Mouse (Mus musculus): Measurements from ENCODE around the gene Rtn4ip1. TPM values are rescaled to one million over a fixed set of nuclear protein-coding genes. Genes with fewer than 3 reads are reported as not detected.

The Rtn4ip1 gene
- polyA plus RNA-seq, 1 experiment from 2014 or later, result 15.8 TPM

DNA sequence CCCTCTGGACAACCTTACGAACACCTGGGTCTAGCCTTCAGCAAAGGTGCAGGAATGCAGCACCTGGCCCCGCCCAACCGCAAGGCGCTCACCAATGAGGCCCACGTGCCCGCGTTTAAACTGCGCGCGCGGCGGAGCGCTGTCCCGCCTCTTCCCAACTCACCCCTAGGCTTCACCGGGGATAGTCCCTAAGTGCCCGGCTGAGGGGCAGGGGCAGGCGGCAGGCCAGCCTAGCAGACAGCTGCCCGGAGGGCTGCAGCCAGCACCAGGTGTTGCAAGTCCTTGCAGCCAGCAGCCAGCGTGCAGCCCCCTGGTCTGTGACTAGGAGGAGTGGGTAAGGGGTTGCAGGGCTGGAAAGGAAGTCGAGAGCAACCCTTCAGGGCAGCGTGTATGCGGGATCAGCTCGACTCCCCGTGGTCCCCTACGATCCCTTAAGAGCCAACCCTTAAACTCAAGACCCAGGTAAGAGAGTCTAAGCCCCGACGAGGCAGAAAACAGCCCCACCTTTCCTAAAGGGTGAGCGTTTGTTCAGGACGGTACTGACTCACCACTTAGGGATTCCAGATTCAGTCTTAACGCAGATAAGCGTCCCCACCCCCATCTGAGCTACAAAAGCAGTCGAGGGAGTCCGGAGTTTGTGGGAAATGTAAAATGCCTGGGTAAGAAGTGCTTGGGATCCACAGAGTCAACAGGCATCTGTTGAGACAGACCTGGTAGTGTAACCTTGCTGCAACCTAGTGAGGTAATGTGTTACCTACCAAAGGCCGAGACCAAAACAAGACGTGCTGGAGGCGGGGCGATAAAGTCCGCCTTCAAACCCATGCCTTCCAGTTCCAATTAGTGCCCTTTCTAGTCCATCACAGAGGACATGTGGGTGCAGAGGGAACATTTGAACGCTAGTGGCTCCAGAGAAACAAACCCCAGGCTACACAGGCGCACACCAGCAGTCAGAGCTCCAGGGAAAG is 104.4 kb downstream of the Rtn4ip1 start:
- Histone ChIP-seq H3K36me3 (no peaks in the 10 kb centered on the region), H3K4me2 (peak overlapping the region; percentile 69), H3K27ac (replicated peaks) (no peak overlapping the region), H3K4me3 (peak overlapping the region; percentile 33), H3K9me3 (no peaks in the 10 kb centered on the region), H3K9ac (no peak overlapping the region), H3K27me3 (peaks cover 65% of the 10 kb centered on the region), H3K4me1 (replicated peaks) (peaks cover 27% of the 10 kb centered on the region)
- 3% methylated on average over 40 of the region's 40 CpGs for WGBS
- peak; percentile 43; the same call in 1 of the 2 replicates for ATAC-seq (ENCODE audit: low FRiP score, low read depth)

Other genes starting within 250 kb of the Rtn4ip1 start
- gene Qrsl1, start 62 bp upstream of the Rtn4ip1 start, polyA plus RNA-seq (2015; fragmentation: Nextera tagmentation; extraction: Ambion mirVana), result 21.6 and 23.5 TPM in 2 replicates
- 0.21 and 0.31 TPM in 2 replicates for gene Crybg1, start 247.0 kb downstream of the Rtn4ip1 start, polyA plus RNA-seq (2015; fragmentation: Nextera tagmentation; extraction: Ambion mirVana)